Mouse (Mus musculus): ENCODE results near the gene Grb2. TPM values are rescaled to one million over a fixed set of nuclear protein-coding genes. Genes with fewer than 3 reads are reported as not detected.

Gene Grb2
- 100 to 1,000 TPM; 178 to 182 TPM for total RNA-seq (2021)
- long read RNA-seq, experiment 1, transcript Grb2-201 (6 exons, 2,709 nt): major isoform, 45 of 106 reads
- long read RNA-seq, experiment 1, transcript Grb2-203 (5 exons, 2,683 nt): minor isoform, 28 of 106 reads
- long read RNA-seq, experiment 1, partial matches to known transcripts: 10 of 106 reads
- long read RNA-seq, experiment 1, other reads (novel, unspliced or antisense): 23 of 106 reads
- long read RNA-seq, experiment 2, transcript Grb2-201 (6 exons, 2,709 nt): major isoform, 67 of 148 reads
- long read RNA-seq, experiment 2, transcript Grb2-203 (5 exons, 2,683 nt): minor isoform, 44 of 148 reads
- long read RNA-seq, experiment 2, partial matches to known transcripts: 7 of 148 reads
- long read RNA-seq, experiment 2, other reads (novel, unspliced or antisense): 30 of 148 reads

DNA sequence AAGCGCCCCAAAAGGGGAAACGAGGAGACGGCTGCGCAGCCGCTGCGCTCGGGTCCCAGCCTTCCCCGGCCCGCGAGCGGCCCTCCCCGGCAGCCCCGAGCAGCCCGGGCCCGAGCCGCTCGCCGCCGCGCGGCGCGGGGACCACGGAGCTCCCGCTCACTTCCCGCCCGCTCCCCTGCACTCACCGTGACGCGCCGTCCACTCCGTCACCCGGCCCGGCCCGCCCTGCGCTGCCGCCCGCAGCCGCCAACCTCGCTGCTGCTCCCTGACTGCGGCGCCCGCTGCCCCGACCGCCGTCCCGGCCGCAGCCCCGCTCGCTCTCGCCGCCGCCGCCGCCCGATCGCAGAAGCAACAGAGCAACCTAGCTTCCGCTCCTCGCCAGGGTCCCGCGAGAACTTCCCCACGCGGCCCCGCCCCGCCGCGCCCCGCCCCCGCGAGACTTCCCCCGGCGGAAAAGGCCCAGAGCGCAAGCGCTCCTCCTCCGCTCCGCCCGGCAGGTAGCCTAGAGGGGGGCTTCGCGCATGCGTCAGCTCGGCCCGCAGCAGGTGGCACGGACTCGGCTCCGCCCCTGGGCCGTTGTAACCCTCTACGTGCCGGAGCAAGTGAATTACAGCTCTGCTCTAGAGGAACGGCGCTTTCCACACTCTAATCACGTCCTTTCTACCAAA, at the start of gene Grb2:
Gene Grb2, minus strand, starts transcription at position 389 of the 668 bp plus-strand sequence.
- peak; percentile 97 to 98 for DNase-seq (ENCODE audit: low spot score in 2 of 2)

DNA sequence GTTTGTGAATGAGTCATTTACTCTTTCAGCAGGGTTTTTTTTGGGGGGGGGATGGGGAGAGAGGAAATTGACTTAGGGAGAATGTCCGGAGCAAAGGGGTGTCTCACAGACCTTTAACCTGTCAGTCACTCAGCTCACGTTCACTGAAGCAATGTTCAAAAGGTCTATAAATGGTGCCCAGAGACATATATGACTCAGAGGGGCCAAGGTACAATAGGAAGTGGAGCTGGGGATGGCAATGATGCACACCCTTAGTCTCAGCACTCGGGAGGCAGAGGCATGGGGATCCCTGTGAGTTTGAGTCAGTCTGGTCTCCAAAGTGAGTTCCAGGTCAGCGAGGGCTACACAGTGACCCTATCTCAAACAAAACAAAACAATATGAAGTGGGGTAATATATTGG, 45.1 kb upstream of the Grb2 start:
- DNase-seq (ENCODE audit: low spot score in 2 of 2): no peak

DNA sequence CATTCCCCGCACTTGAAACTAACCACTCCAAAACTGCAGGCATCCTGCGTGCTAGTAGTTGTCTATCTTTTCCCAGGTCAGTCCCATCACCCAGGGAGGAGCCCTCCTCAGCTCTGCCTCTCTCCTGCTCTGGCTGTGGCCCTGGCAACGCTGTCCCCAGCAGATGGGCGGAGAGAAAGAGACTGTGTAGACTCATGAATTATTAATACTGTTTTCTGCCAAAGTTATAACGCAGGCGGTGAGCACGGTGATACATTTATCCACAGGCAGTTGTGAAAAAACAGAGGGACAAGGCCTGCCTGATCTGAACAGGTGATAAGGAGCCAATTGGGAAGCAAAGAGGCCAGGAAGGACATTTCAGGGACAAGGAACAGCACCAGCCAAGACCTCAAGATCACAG, 44.3 kb upstream of the Grb2 start:
- DNase-seq (ENCODE audit: low spot score in 2 of 2): no peak

DNA sequence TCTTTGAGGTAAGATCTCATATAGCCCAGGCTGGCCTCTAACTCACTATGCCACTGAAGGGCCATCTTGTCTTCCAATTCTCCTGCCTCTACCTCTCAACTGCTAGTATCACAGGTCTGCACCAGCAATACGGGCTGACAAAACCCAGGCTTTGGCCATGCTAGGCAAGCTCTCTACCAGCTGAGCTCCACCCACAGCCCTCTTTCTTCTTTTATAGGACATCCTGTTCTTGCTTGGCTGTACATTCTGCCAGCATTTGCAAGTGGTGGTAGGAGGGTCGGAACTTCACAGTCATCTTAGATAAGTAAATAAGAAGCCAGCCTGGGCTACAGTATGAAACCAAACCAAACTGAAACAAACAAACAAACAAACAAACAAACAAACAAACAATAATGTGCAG, 43.3 kb upstream of the Grb2 start:
- DNase-seq (ENCODE audit: low spot score in 2 of 2): no peak

DNA sequence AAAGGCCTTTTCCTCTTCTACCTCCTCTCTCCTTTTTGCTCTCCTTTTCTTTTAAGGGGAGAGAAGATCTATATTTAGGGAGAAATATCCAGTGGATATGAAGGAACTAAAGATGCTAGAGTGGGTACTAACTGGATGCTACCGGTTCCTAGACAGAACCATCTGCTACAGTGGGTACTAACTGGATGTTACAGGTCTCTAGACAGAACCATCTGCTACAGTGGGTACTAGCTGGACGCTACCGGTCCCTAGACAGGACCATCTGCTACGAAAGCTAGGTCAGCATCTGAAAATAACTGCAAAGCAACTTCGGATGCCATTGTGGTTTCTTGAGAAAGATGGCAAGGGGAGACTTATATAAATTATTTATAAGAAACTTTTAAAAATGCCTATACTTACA, 41.4 kb upstream of the Grb2 start:
- DNase-seq (ENCODE audit: low spot score in 2 of 2): no peak

DNA sequence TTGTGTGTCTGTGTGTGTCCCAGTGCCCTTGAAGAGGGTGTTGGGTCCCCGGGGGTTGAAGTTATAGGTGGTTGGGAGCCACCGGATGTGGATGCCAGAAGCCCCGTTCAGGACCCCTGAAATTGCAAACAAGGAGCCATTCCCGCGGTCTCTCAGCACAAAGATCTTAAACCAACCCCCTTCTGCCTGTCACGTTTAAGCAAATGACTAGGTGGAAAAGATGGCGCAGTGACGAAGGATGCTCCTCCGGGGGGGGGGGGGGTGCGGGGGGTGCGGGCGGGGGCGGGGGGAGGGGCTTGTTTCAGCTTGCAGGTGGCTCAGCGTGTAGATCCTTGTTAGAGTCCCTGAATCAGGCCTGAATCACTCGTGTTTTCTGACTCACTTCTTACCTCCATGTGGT, 39.0 kb upstream of the Grb2 start:
- no peak for DNase-seq (ENCODE audit: low spot score in 2 of 2)

DNA sequence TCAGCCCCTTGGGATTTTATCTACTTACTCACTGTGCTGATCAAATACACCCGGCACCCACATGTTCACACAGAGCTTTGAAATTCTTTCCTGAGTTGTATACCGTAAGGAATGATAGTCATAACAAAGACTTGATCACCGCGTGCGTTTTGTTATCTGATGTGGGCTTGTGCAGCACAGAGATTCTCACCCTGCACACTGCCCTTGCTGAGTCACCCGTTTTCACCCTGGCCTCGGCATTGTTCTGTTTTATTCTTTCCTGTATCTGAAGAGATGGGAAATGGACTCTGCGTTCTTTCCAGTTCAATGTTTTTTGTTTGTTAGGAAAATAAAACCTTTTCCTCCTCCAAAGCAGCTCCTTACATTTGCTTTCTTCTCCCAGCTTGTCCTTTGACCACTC, 38.4 kb upstream of the Grb2 start:
- no peak for DNase-seq (ENCODE audit: low spot score in 2 of 2)

DNA sequence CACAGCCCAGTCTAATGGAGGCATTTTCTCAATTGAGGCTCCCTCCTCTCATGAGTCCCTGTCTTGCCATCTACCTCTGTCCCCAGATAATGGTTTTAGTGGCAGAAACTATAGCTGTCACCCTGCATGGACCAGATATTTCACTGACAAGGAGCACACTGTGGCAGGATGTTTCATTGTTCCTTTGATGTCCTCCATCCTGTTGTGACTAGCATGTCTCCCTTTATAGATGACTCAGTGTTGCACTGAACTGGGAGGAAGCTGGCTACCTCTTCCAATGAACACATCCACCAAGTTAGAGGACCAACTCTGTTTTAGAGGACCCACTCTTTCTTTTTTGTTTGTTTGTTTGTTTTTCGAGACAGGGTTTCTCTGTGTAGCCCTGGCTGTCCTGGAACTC, 37.7 kb upstream of the Grb2 start:
- no peak for DNase-seq (ENCODE audit: low spot score in 2 of 2)

DNA sequence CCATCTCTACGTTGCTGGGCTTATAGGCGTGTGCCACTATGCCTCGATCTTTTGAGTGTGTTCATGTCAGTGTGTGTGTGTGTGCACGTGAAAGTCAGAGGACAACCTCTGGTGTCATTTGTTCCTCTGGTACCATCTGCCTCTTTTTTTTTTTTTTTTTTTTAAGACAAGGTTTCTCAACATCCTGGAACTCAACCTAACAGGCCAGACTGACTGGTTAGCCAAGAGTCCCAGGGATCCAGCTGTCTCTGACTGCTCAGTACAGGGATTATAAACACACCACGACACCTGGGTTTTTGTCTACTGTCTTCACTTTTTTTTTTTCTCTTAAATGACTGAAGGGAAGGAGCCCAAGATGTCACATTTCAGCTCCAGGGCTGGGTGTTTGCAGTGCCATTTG, 36.0 kb upstream of the Grb2 start:
- DNase-seq (ENCODE audit: low spot score in 2 of 2): no peak

DNA sequence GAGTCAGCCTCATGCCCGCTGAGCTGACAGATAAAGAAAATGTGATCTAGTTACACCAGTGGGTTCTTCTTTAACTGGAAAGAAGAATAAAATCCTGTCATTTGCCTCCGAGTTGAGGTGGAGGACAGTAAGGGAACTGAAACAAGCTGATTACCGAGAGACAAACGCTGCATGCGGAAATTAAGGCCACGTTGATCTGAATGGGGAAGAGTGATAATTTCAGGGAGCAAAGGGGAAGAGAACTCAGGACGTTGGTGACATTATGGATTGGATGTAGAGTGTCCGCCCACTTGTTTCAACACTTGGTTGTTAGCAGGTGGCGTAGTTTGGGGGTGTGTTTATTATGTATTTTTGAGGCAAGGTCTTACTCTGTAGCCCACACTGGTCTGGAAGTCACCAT, 34.5 kb upstream of the Grb2 start:
- no peak for DNase-seq (ENCODE audit: low spot score in 2 of 2)

DNA sequence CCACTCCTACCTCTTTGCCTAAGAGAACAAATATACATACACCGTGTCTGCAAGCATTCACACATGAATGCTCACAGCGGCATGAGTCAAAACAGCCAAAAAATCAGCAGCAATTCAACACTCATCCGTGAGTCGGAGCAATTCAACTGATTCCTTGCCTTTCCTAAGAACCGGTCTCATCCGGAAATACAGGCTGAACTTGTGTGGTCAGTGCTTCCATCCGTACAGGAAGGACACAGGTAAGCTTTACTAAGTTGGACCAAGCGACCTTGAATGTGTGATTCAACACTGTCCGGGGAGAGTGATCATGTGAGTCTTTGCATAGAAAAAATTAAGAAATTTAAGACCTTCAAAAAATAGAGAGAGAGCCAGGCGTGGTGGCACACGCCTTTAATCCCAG, 32.7 kb upstream of the Grb2 start:
- DNase-seq (ENCODE audit: low spot score in 2 of 2): no peak

DNA sequence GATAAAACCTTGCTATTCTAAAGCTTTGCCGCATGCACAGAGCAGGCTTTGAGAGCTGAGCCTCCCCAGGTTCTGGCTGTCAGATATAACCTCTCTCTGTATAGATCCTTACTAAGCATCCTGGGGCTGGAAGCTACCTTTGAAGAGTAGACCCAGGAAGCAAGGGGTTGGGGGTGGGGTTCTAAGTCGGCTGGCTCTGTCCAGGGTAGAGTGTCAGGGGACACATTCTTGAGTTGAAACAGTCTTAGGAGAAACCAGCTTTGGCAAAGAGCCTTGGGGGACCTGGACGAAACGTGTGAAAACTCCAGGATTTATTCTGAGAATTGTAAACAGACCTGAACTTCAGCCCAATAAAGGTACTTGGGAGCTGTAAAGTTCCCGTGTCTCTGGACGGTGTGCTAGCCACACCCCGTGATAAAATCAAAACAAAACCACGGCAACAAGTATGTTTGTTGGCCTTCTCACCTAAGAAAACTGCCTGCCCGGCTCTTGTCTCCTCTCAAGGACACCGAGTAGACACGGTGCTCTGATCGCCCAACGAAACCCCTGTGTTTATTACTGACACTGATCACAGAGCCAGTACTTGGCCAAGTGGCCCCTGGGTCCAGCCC, 30.0 kb upstream of the Grb2 start:
- no peak for DNase-seq (ENCODE audit: low spot score in 2 of 2)

DNA sequence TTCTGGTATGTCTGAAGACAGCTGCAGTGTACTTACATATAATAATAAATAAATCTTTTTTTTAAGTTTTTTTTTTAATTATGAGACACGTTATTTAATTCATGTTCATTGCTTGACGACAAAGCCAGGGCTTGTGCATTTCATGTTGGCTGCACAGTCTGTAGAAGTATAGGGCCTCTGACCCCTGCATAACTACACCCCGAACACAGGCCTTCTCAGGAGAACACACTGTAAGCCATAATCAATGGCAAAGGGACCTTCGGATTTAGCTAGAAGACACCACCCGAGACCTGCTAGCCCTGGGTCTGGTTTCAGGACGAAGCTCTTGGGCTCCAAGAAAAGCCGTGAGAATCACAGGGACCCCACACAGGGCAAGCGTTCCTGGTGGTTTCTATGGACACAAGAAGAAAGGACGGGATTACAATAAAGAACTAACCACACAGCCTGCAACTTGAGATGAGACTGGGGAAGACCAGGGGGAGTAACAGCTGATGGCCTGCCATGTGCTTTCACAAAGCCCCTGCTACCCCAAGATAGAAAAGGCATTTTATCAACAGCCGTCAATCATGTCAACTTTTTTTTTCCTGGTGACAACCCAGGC, 29.3 kb upstream of the Grb2 start:
- no peak for DNase-seq (ENCODE audit: low spot score in 2 of 2)

DNA sequence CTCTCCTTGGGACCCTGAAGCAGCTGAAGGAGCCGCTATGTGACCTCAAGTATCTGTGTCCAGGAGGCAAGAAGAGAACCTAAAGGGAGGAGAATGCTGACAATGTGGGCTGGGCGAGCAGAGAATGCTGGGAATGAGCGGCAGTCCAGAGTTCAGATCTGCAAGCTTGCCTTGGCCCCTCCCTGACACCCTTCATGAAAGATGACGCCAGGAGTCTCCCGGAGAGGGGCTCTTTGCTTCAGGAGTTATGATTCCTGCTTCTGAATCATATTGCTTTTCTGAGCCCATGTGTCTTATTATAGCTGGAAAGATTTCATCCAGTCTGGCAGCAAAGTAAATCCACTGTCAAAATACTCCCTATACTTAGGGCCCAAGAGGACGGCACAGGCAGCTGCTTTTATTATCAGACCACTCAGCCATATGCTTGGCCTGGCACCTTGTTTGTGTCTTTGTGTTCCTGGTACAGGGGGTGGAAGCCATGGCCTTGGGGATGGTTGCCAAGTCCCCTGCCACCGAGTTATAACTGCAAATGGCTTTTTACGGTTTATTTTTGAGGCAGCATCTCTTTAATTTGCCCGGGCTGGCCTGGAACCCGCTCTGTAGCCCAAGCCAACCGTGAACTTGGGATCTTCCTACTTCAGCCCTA, 25.8 kb upstream of the Grb2 start:
- DNase-seq (ENCODE audit: low spot score in 2 of 2): no peak

DNA sequence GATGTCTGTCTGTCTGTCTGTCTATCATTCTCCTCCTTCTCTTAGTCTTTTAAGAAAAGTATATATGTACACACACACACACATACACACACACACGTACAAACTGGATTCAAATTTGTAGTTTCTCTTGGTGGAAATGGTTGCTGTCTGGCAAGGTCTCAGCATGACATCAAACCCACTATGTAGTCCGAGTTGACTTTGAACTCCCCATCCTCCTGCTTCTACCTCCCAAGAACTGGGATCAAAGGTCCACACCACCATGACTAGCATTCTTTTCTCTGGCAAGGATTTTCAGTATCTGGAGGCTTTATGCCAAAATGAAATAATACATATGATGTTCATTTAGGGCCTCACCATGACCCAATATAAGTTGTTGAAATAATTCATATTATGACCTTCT, 14.8 kb upstream of the Grb2 start:
- no peak for DNase-seq (ENCODE audit: low spot score in 2 of 2)

DNA sequence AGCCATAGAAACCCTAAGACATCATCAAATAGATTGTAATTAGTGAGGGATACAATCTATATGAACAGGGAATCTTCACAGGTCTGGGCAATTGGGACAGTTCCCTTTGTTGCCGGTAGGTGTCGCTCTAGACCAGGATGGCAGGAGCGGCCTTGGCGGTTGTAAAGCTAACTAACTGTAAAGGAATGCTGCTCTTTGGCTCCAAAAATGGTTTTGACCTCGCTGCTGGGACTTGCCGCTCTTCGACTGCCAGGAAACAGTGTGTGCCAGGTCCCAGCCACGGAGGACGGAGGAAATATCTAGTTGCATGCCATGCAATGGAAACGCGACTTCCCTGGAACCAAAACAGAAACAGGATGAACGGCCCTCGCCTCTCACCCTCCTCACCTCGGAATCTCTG, 14.2 kb upstream of the Grb2 start:
- DNase-seq (ENCODE audit: low spot score in 2 of 2): peak; percentile 79 to 80

DNA sequence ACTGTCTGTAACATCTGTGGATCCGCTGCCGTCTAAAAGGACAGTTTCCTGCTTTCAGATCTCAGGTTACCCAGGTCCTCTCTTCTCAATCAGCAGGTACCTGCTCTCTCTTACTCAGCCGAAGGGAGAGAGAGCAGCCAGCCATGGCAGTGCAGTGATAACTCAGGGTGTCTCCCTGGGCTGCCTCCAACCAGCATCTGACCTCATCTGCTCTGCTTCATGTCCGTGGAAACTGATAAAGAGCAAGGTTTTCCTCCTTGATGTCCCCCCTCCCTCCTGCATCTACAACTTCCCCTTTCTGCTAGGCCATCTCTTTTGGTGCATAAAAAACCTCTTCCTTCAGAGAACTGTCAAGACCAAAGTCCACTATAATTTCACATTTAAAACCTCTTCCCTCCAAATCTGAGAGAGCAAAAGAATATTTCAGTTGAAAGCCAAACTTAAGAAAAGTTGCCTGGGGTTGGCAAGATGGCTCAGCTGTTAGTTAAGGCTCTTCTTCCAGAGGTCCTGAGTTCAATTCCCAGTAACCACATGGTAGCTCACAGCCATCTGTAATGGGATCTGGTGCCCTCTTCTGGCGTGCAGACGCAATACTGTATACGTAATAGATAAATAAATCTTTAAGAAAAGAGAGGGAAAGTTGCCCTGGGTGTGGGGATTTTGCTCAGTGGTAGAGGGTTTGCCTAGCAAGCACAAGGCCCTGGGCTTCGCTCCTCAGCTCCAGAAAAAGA, 9.4 kb upstream of the Grb2 start:
- DNase-seq (ENCODE audit: low spot score in 2 of 2): no peak

DNA sequence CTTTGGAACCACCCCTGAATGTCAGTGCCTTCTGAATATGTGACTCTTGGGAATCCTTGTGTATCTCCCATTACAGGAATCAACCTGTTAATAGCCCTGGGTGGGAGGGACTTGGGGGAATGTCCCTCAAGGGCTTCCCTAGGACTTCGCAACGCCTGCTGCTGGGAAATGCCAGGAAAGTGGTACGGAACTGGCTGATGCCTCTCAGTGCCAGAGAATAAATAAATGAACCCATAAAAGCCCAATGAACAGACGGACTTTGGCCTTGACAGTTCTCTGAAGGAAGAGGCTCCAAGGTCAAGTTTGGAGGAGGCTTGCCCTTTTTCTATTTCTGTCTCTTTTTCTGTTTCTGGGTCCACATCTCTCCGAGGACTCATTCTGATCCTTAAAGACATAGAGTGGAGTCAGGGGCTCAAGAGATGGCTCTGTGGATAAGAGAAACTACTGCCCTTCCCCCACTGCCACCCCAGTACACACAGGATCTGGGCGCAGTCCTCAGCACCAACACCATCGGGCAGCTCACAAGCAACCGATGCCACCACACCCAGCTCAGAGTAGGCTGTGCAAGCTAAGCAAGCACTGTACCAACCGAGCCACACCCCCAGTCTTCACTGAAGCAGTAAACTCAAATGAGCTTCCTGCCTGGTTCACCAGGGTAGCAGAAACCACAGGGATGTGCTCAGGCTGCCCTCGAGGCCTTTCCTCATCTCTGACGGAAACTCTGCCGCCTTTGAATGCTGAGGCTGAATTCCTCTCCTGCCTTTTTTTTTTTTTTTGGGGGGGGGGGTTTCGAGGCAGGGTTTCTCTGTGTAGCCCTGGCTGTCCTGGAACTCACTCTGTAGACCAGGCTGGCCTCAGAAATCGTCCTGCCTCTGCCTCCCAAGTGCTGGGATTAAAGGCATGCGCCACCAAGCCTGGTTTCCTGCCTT, 8.3 kb upstream of the Grb2 start:
- DNase-seq (ENCODE audit: low spot score in 2 of 2): no peak

DNA sequence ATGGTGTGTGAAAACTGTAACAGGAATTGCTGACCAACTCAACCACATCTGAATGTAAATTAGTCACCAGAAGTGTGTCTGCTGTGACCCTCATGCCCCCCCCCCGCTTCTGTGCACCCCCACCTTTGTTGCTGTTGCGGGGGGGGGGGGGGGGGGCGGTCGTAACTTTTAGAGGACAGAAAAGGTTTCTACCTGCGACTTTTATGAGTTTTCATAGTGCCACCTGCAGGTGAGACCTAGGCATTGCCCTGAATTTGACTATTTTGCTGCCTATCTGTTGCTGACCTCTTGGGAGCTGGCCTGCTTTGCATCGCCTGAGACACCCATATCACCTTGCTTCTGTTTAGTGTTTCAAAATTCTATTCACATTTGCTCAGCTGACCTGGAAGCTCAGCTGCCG, 6.1 kb upstream of the Grb2 start:
- no peak for DNase-seq (ENCODE audit: low spot score in 2 of 2)

DNA sequence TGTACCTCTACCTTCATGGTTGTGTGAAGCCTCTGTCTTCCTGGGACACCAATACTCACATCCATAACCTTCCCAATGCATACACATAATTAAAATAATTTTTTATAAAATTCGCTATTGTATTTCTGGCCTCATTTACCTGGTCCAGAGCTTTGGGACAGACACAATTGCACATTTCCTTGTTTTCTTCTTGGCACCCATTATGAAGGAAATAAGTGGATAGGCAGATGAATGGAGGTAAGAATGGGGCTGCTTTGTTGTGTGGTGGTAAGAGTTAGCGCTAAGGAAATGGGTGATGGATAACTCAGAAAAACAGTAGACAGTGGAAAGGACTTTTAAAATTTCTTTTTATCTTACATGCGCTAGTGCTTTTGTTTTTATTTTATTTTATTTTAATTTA, 5.0 kb upstream of the Grb2 start:
- DNase-seq (ENCODE audit: low spot score in 2 of 2): no peak

Measured in layer of hippocampus, postnatal 14 days (tissue).